21 mouse cellular contexts compared by ENCODE assay signal in the genomic region with DNA sequence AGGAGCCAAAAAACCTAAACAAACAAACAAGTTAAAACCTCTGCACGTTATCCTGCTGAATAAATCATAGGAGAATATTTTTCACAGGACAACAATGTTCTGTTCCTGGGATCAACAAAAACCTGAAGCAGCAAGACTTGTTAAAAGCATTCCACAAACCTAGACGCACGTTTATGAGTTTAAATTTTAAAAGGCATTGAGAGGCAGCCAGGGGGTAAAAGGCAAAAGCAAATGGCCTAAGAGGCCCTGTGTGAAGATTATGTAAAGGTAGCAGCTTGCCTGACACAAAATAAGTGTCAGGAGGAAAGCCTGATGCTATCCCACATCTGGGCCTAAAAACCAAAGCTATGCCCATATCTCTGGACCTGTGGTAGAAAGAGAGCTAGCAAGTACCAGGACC.
"Had no signal": no experiment of that assay in that cellular context is flagged by ENCODE, and none has a peak within 500 bp of the region (broad histone marks: within the 10 kb centered on the region; RNA-seq: fewer than 3 reads in every experiment).

No protein-coding gene starts in this region.

- H3K4me3 ChIP-seq: gastrocnemius, adult 2 months; heart, embryonic 10.5 days; heart, embryonic 12.5 days; hindbrain, embryonic 10.5 days; hindbrain, embryonic 12.5 days; intestine, embryonic 15.5 days; kidney, embryonic 15.5 days; layer of hippocampus, adult 2 months; left cerebral cortex, adult 2 months; limb, embryonic 10.5 days; limb, embryonic 12.5 days; liver, embryonic 13.5 days; liver, embryonic 15.5 days had no signal

- H3K36me3 ChIP-seq: heart, embryonic 10.5 days; heart, embryonic 12.5 days; hindbrain, embryonic 10.5 days; hindbrain, embryonic 12.5 days; intestine, embryonic 15.5 days; kidney, embryonic 15.5 days; limb, embryonic 10.5 days; limb, embryonic 12.5 days; liver, embryonic 13.5 days; liver, embryonic 15.5 days had no signal

- H3K27me3 ChIP-seq: heart, embryonic 12.5 days; hindbrain, embryonic 12.5 days; intestine, embryonic 15.5 days; kidney, embryonic 15.5 days; limb, embryonic 12.5 days; liver, embryonic 13.5 days; liver, embryonic 15.5 days had no signal

- DNase-seq: gastrocnemius, adult 2 months; gastrocnemius, postnatal 10 days; gastrocnemius, postnatal 25 days; heart, adult 18-20 months; heart, postnatal 10 days; heart, postnatal 4 days; liver; liver, embryonic 13.5 days had no signal

- H3K4me1 ChIP-seq: limb, embryonic 12.5 days; liver, embryonic 13.5 days; liver, embryonic 15.5 days had no signal

- H3K27ac ChIP-seq: gastrocnemius, adult 2 months; heart, embryonic 10.5 days; hindbrain, embryonic 10.5 days; hindbrain, embryonic 12.5 days; hindbrain, embryonic 14.5 days; intestine, embryonic 15.5 days; kidney, embryonic 15.5 days; kidney, postnatal 0 days; layer of hippocampus, adult 2 months; left cerebral cortex, adult 2 months; limb, embryonic 10.5 days; limb, embryonic 12.5 days; liver, embryonic 13.5 days; liver, embryonic 15.5 days had no signal
